Mouse (Mus musculus) midbrain, embryonic 10.5 days (tissue): ENCODE measurements around the gene Crnkl1. TPM values are rescaled to one million over a fixed set of nuclear protein-coding genes. Genes with fewer than 3 reads are reported as not detected.

Experiments used
- DNase-seq: peaks from one replicate; pipeline ENCODE4 v3.0.0-alpha.2; 2017; ENCODE audit warnings: low spot score
- H3K27ac ChIP-seq: fragments of 300-500 bp; sonication (generic); replicated peaks from 2 replicates; pipeline ENCODE4 v1.5.1; 2016; ENCODE audit warnings: mild to moderate bottlenecking
- H3K27me3 ChIP-seq: fragments of 300-500 bp; sonication (generic); 2 replicates; pipeline ENCODE4 v1.6.1; 2016; ENCODE audit warnings: low read depth, mild to moderate bottlenecking; ENCODE audit not compliant: poor library complexity, severe bottlenecking
- H3K36me3 ChIP-seq: fragments of 300-500 bp; sonication (generic); 2 replicates; pipeline ENCODE4 v1.6.1; 2016; ENCODE audit warnings: mild to moderate bottlenecking, moderate library complexity
- H3K4me1 ChIP-seq: fragments of 300-500 bp; sonication (generic); 2 replicates; pipeline ENCODE4 v1.6.1; 2016
- H3K4me3 ChIP-seq: fragments of 300-500 bp; sonication (generic); 2 replicates; pipeline ENCODE4 v1.5.1; 2016; ENCODE audit warnings: mild to moderate bottlenecking, moderate library complexity
- H3K9me3 ChIP-seq: fragments of 300-500 bp; sonication (generic); replicated peaks from 2 replicates; pipeline ENCODE4 v1.6.1; 2016; ENCODE audit warnings: mild to moderate bottlenecking
- WGBS: fragments of 180-500 bp; shearing (Covaris S2); methylation state at CpG from one replicate; pipeline ENCODE4 v1.1.7; 2016; 5-methylcytosine and 5-hydroxymethylcytosine counted together
- polyA plus RNA-seq: library from polyadenylated mRNA; unstranded; fragments of >200 nt; fragmentation: Nextera tagmentation; extraction: Ambion mirVana; gene quantifications from 2 replicates; pipeline ENCODE4 v1.2.1, GENCODE M21; 2016

The Crnkl1 gene
- 34.7 and 38.7 TPM in 2 replicates for polyA plus RNA-seq

- H3K9me3 ChIP-seq: no peaks in the 10 kb centered on the region
- H3K4me1 ChIP-seq: peaks cover 11% of the 10 kb centered on the region
- H3K4me3 ChIP-seq: peak within 1 kb of the TSS; percentile 79
- DNase-seq: peak; percentile 95
- no peaks in the 10 kb centered on the region for H3K27me3 ChIP-seq
- peaks cover 33% of the 10 kb centered on the region for H3K36me3 ChIP-seq
- peak within 1 kb of the TSS; percentile 76 for H3K27ac ChIP-seq
- under 1% methylated on average over 61 of the region's 61 CpGs for WGBS
Measured at GRCm38 (mm10) chr2:145934339-145935231, at the start of gene Crnkl1, which contains the start of gene Cfap61. Gene Crnkl1 (minus strand): TSS chr2:145935014. Gene Cfap61 (plus strand): TSS chr2:145934784.

GRCm38 (mm10) chr2:145982317-145983045 lies 47.7 kb upstream of the Crnkl1 start:
- 70% methylated on average over 9 of the region's 9 CpGs for WGBS
- Histone ChIP-seq H3K4me1 (peaks cover 35% of the 10 kb centered on the region), H3K9me3 (no peaks in the 10 kb centered on the region), H3K4me3 (no peak overlapping the region), H3K27ac (no peak overlapping the region), H3K36me3 (no peaks in the 10 kb centered on the region), H3K27me3 (no peaks in the 10 kb centered on the region)
- DNase-seq: no peak

- Histone ChIP-seq H3K36me3 (no peaks in the 10 kb centered on the region), H3K9me3 (no peaks in the 10 kb centered on the region), H3K27me3 (no peaks in the 10 kb centered on the region), H3K4me3 (no peak overlapping the region), H3K27ac (peak overlapping the region; percentile 61), H3K4me1 (peaks cover 35% of the 10 kb centered on the region)
- DNase-seq: peak; percentile 31
- 35% methylated on average over 6 of the region's 6 CpGs for WGBS
Measured at GRCm38 (mm10) chr2:145981699-145982112, 46.9 kb upstream of the Crnkl1 start.

DNA sequence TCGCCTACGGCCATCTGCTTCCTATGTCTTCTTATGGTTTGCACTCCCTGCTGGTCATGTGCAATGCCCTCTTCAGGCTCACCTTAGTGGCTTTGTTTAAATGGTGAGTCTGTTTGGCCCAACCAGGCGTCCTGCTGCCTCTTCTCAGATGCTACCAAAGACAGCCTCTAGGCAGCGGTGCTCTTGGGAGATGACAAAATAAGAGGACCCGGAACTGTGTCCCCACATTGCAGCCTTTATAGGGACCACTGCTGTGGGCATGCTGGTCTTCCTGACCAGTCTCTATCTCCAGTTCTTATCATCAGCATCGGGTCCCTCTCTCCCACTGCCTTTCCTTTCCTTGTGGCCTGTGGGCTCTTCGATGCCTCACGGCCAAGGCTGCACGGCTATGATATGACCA lies 46.1 kb upstream of the Crnkl1 start:
- peak overlapping the region; percentile 42 for H3K27ac ChIP-seq
- H3K4me1 ChIP-seq: peaks cover 35% of the 10 kb centered on the region
- no peaks in the 10 kb centered on the region for H3K27me3 ChIP-seq
- 74% methylated on average over 9 of the region's 9 CpGs for WGBS
- H3K4me3 ChIP-seq: no peak overlapping the region
- no peaks in the 10 kb centered on the region for H3K9me3 ChIP-seq
- no peaks in the 10 kb centered on the region for H3K36me3 ChIP-seq
- DNase-seq: no peak

DNA sequence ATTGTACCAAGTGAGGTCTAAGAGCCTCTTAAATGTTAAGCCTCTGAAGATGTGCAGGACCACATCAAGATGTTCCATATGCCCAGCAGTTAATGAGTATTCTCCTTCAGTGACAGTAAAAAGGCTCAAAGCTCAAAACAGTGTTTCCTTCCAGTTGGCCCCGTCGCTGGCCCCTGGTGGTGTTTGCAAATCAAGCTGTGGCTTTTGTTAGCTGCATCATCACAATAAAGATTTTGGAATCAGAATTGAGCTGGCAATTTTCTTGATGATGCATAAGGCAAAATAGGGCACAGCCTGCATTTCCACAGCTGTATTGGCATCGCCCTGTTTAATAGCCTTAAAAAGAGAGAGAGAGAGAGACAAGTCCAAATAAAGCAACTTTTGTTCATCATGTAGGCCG lies 44.8 kb upstream of the Crnkl1 start:
- no peak for DNase-seq
- 66% methylated on average over 4 of the region's 4 CpGs for WGBS
- H3K27ac ChIP-seq: no peak overlapping the region

DNA sequence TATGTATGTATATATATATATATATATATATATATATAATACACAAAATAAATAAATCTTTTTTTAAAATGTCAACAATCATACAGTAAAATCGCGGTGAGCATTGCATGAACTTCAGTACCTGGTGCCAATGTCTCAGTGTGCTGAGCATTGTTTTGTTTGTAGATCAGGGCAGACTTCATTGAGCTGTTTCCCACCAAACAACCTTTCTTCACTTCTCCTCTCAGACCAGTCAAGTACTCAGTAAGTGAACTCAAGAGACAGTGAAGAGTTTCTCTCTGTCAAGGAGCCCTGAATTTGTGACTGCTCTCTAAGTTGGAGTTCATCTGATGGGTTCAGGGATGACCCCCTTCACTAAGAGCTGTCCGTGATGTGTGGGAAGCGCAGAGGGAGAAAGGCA lies 37.8 kb upstream of the Crnkl1 start:
- Histone ChIP-seq H3K27me3 (no peaks in the 10 kb centered on the region), H3K4me3 (no peak overlapping the region), H3K27ac (no peak overlapping the region), H3K4me1 (no peaks in the 10 kb centered on the region), H3K9me3 (no peaks in the 10 kb centered on the region), H3K36me3 (no peaks in the 10 kb centered on the region)
- DNase-seq: no peak
- WGBS: 92% methylated on average over 4 of the region's 4 CpGs

More for the DNA sequence above, 44.8 kb upstream of the Crnkl1 start:
- peaks cover 35% of the 10 kb centered on the region for H3K4me1 ChIP-seq
- H3K4me3 ChIP-seq: no peak overlapping the region
- H3K36me3 ChIP-seq: no peaks in the 10 kb centered on the region
- H3K9me3 ChIP-seq: no peaks in the 10 kb centered on the region
- H3K27me3 ChIP-seq: no peaks in the 10 kb centered on the region

DNA sequence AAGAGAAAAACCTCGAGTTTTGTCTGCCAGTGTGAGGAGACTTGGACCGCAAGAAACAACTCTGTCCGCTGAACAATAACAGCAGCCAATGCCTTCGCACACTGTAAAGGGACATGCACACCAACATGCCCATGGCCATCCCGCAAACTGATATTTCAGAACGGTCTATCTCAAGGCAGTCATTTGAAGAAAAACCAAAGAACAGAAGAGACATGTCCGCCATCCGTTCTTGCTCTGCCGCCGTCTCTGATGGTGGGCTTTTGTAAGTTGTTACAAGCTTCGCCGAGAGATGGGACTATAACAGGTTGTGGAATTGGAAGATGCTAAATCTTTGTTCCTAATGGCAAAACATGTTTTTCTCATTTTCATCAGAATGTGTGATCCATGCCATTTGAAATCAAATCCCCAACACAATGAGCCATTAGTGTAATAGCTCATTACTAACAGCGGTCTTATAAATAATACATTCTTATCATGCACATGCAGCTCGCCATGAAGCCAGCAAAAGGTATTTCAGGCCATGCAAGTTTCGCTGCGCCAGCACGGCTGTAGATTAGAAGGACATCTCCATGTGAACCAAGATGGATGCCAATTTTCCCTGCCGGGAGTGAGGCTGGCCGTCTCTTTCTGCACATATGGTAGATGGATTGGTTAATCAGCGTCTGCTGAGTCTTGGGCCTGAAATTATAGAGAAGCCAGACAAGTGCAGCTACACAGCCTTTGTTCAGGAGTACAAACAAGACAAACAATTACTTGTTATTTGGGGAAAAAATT lies 36.6 kb upstream of the Crnkl1 start:
- no peaks in the 10 kb centered on the region for H3K27me3 ChIP-seq
- H3K9me3 ChIP-seq: no peaks in the 10 kb centered on the region
- no peaks in the 10 kb centered on the region for H3K4me1 ChIP-seq
- H3K4me3 ChIP-seq: no peak overlapping the region
- 94% methylated on average over 20 of the region's 20 CpGs for WGBS
- H3K36me3 ChIP-seq: no peaks in the 10 kb centered on the region
- no peak overlapping the region for H3K27ac ChIP-seq
- no peak for DNase-seq

GRCm38 (mm10) chr2:145970751-145971150 lies 35.9 kb upstream of the Crnkl1 start:
- no peaks in the 10 kb centered on the region for H3K4me1 ChIP-seq
- H3K27ac ChIP-seq: no peak overlapping the region

DNA sequence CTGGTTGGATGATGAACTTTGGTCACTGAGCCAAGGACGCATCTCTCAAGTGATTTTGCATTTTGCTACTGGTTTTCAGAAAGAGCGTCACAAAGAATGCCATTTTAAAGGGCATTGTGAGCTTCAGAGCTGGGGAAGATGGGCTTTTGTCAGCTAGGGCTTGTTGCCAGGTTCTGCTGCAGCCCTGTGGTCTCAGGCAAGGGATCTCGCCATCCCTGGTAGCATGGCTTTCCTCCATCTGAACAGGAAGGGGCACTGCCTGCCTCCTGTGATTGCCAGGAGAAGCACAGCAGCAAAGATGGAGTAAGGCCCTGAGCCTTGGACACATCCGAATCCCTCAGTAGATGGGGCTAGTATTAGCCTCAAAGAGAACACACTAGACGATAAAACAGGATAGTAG lies 27.0 kb upstream of the Crnkl1 start:
- DNase-seq: no peak
- Histone ChIP-seq H3K36me3 (no peaks in the 10 kb centered on the region), H3K4me1 (peaks cover 13% of the 10 kb centered on the region), H3K27ac (no peak overlapping the region), H3K4me3 (no peak overlapping the region), H3K9me3 (no peaks in the 10 kb centered on the region), H3K27me3 (peaks cover 9% of the 10 kb centered on the region)
- 87% methylated on average over 5 of the region's 5 CpGs for WGBS

More at GRCm38 (mm10) chr2:145970751-145971150, 35.9 kb upstream of the Crnkl1 start:
- H3K9me3 ChIP-seq: no peaks in the 10 kb centered on the region
- H3K4me3 ChIP-seq: no peak overlapping the region
- H3K27me3 ChIP-seq: no peaks in the 10 kb centered on the region
- WGBS: 88% methylated on average over 12 of the region's 12 CpGs
- H3K36me3 ChIP-seq: no peaks in the 10 kb centered on the region
- DNase-seq: no peak

DNA sequence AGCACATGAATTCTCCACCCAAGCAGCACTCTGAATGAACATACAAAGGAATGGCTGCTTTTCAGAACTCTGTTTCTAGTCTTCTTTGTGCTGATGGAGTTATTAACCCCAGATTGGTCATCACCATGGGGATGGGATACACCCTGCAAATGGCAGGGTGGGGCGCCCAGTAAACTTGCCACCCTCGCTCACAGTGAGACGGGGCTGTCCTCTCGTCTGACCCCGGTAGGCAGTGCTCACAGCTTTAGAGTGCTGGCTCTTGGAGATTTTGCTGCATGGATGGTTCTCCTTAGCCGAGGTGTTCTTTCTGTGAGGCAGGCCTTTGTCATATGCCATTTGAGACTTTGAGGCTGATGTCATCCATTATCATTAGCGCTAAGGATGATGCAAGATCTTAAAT lies 23.7 kb upstream of the Crnkl1 start:
- peak; percentile 24 for DNase-seq
- Histone ChIP-seq H3K4me3 (no peak overlapping the region), H3K27me3 (peaks cover 16% of the 10 kb centered on the region), H3K36me3 (no peaks in the 10 kb centered on the region), H3K4me1 (peaks cover 13% of the 10 kb centered on the region), H3K9me3 (no peaks in the 10 kb centered on the region), H3K27ac (no peak overlapping the region)
- 43% methylated on average over 7 of the region's 7 CpGs for WGBS

DNA sequence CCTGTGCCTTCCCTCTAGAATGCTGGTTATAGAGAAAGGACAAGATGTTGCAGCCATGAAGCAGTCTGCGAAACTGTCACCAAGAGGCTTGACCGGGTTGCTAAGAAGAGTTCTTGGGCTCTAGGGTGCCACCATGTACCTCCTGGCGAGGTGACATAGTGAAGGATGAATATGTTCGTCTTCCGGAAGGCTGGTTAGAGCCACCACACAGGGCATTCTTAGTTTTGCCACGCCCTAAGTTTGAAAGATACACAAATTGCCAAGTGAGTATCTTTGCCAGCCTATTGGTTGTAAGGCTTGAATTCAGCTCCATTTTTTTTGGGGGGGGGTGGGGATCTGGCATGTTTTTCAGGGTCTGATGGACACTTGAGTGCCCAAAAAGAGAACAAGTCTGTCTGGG lies 23.3 kb upstream of the Crnkl1 start:
- Histone ChIP-seq H3K27ac (no peak overlapping the region; the same call in 1 of the 2 replicates), H3K4me1 (peaks cover 13% of the 10 kb centered on the region), H3K27me3 (peaks cover 16% of the 10 kb centered on the region), H3K36me3 (no peaks in the 10 kb centered on the region), H3K9me3 (no peaks in the 10 kb centered on the region), H3K4me3 (no peak overlapping the region)
- no peak for DNase-seq
- WGBS: 85% methylated on average over 6 of the region's 6 CpGs

DNA sequence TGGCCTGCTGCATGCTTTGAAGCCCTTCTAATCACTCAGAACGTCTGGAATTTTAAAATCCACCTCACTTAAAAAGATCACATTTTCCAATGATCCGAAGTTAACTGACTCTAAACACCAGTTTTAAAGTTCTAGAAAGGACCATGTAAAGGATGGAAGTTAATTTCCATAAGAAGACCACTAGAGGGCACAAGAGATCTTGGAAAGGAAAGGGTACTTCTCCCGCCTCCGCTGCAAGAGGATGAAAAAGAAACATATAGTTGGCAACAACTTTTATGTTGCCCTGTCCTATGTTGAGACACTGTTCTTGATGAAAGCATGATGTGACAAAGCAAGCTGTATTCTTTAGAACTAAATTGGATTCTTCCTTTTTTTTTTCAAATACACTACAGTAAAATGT lies 22.6 kb upstream of the Crnkl1 start:
- H3K27me3 ChIP-seq: peaks cover 18% of the 10 kb centered on the region
- H3K4me1 ChIP-seq: peaks cover 13% of the 10 kb centered on the region
- no peaks in the 10 kb centered on the region for H3K36me3 ChIP-seq
- H3K9me3 ChIP-seq: no peaks in the 10 kb centered on the region
- H3K4me3 ChIP-seq: no peak overlapping the region
- no peak for DNase-seq
- no peak overlapping the region for H3K27ac ChIP-seq
- 18% methylated on average over 4 of the region's 4 CpGs for WGBS
